Mouse (Mus musculus): ENCODE measurements at regions not wholly inside any gene's neighbourhood (a gene's known extent, or its start where the extent isn't known, plus 50 kb on each side); places are given as distances from the start of the nearest gene placed in this dataset.
"Not testable (repeated sequence)": the region's sequence is repeated elsewhere in the genome, so short reads cannot be mapped to it uniquely, and the experiment has no call there.

- DNase-seq, result no peak
Measured at GRCm38 (mm10) chr10:91443321-91443720, 262.2 kb upstream of the Tmpo start.

GRCm38 (mm10) chr10:91440051-91440450 is 258.9 kb upstream of the Tmpo start:
- DNase-seq, result no peak

- no peak for DNase-seq
Measured at GRCm38 (mm10) chr10:91437917-91438316, 256.8 kb upstream of the Tmpo start.

GRCm38 (mm10) chr10:91436091-91436569 is 255.0 kb upstream of the Tmpo start:
- no peak for DNase-seq

GRCm38 (mm10) chr10:91430281-91430680 is 249.2 kb upstream of the Tmpo start:
- peak; percentile 4 for DNase-seq

- DNase-seq, result no peak
Measured at GRCm38 (mm10) chr10:91426584-91426983, 245.5 kb upstream of the Tmpo start.

- DNase-seq, result not testable (repeated sequence)
Measured at GRCm38 (mm10) chr10:91425625-91426385, 244.7 kb upstream of the Tmpo start.

- DNase-seq, result no peak
Measured at GRCm38 (mm10) chr10:91424786-91425185, 243.7 kb upstream of the Tmpo start.

GRCm38 (mm10) chr10:91387255-91387654 is 206.1 kb upstream of the Tmpo start:
- no peak for DNase-seq

GRCm38 (mm10) chr10:91384372-91384771 is 203.3 kb upstream of the Tmpo start:
- DNase-seq, result peak; percentile 3

- no peak for DNase-seq
Measured at GRCm38 (mm10) chr10:91376683-91377082, 195.6 kb upstream of the Tmpo start.

GRCm38 (mm10) chr10:91367488-91367887 is 186.4 kb upstream of the Tmpo start:
- DNase-seq, result no peak

- no peak for DNase-seq
Measured at GRCm38 (mm10) chr10:91362587-91362986, 181.5 kb upstream of the Tmpo start.

- DNase-seq, result no peak
Measured at GRCm38 (mm10) chr10:91361621-91362020, 180.5 kb upstream of the Tmpo start.

GRCm38 (mm10) chr10:91345465-91345864 is 164.3 kb upstream of the Tmpo start:
- DNase-seq, result no peak

GRCm38 (mm10) chr10:91342083-91342482 is 161.0 kb upstream of the Tmpo start:
- no peak for DNase-seq

- DNase-seq, result no peak
Measured at GRCm38 (mm10) chr10:91339361-91339760, 158.2 kb upstream of the Tmpo start.

- no peak for DNase-seq
Measured at GRCm38 (mm10) chr10:91326661-91327312, 145.7 kb upstream of the Tmpo start.

GRCm38 (mm10) chr10:91326144-91326655 is 145.1 kb upstream of the Tmpo start:
- no peak for DNase-seq

GRCm38 (mm10) chr10:91321226-91321625 is 140.1 kb upstream of the Tmpo start:
- DNase-seq, result no peak

GRCm38 (mm10) chr10:91319442-91320112 is 138.5 kb upstream of the Tmpo start:
- DNase-seq, result no peak

- no peak for DNase-seq
Measured at GRCm38 (mm10) chr10:91314441-91314840, 133.3 kb upstream of the Tmpo start.

GRCm38 (mm10) chr10:91313316-91313715 is 132.2 kb upstream of the Tmpo start:
- DNase-seq, result no peak
